Mouse (Mus musculus) limb, embryonic 10.5 days (tissue): ENCODE results near the gene Ptpn11. TPM values are rescaled to one million over a fixed set of nuclear protein-coding genes. Genes with fewer than 3 reads are reported as not detected.
A peak's percentile ranks its signal among the peaks of the same experiment; 100 is the strongest.
"Not testable (repeated sequence)": the region's sequence is repeated elsewhere in the genome, so short reads cannot be mapped to it uniquely, and the experiment has no call there.

Source experiments
- DNase-seq: peaks from one replicate; pipeline ENCODE4 v3.0.0-alpha.2; 2017; ENCODE audit warnings: low spot score
- H3K27ac ChIP-seq: fragments of 300-500 bp; sonication (generic); 2 replicates; pipeline ENCODE4 v1.5.1; 2016; ENCODE audit warnings: mild to moderate bottlenecking
- H3K27me3 ChIP-seq: fragments of 300-500 bp; sonication (generic); 2 replicates; pipeline ENCODE4 v1.6.1; 2016; ENCODE audit warnings: low read depth, mild to moderate bottlenecking; ENCODE audit not compliant: poor library complexity, severe bottlenecking
- H3K36me3 ChIP-seq: fragments of 300-500 bp; sonication (generic); 2 replicates; pipeline ENCODE4 v1.6.1; 2016; ENCODE audit warnings: mild to moderate bottlenecking, moderate library complexity
- H3K4me1 ChIP-seq: fragments of 300-500 bp; sonication (generic); 2 replicates; pipeline ENCODE4 v1.6.1; 2016
- H3K4me3 ChIP-seq: fragments of 300-500 bp; sonication (generic); 2 replicates; pipeline ENCODE4 v1.5.1; 2016; ENCODE audit warnings: mild to moderate bottlenecking, moderate library complexity
- H3K9me3 ChIP-seq: fragments of 300-500 bp; sonication (generic); replicated peaks from 2 replicates; pipeline ENCODE4 v1.6.1; 2016; ENCODE audit warnings: mild to moderate bottlenecking
- WGBS: fragments of 180-500 bp; shearing (Covaris S2); methylation state at CpG from one replicate; pipeline ENCODE4 v1.1.7; 2016; 5-methylcytosine and 5-hydroxymethylcytosine counted together
- polyA plus RNA-seq: library from polyadenylated mRNA; unstranded; fragments of >200 nt; fragmentation: Nextera tagmentation; extraction: Ambion mirVana; gene quantifications from 2 replicates; pipeline ENCODE4 v1.2.1, GENCODE M21; 2016

Gene Ptpn11
- polyA plus RNA-seq: 23.6 and 24.9 TPM in 2 replicates

DNA sequence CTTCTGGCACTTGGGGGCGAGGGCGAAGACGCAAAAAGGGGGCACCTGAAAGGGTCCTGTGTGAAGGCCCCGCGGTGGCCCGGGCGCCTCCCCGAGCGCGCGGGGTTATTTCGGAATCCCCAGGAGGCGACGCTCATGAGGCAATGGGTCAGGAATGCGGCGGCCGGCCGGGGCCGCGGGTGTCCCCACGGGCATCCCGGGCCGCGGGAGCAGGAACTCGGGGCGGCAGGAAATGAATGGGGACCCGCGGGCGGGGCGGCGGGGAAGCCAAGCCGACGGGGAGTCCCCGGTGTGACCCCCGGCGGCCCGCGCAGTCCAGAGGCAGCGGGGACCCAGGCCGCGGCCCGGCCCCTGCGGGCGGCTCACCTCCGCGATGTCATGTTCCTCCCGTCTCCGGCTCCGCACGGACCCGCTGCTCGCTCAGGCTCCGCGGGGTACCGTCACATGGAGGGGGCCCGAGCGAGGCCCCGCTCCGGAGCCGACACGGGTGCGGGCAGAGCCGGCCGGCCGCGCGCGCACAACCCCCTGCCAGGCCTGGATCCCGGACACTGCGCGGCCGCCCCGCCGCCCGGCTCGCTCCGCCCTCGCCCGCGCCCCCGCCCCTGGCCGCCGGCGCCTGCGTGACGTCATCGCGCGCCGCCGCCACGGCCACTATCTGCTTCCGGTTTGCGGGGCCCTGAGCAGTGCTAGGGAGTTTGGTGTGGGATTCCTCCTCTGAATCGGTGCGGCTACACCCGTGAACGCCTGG lies at the start of gene Ptpn11:
Gene Ptpn11, minus strand, starts transcription at position 562 of the 748 bp plus-strand sequence.
- peaks cover 11% of the 10 kb centered on the region; the same call in 1 of the 2 replicates for H3K36me3 ChIP-seq
- H3K9me3 ChIP-seq: no peaks in the 10 kb centered on the region
- DNase-seq: peak; percentile 91
- H3K4me1 ChIP-seq: peaks cover 27% of the 10 kb centered on the region
- peak within 1 kb of the TSS; percentile 94 for H3K27ac ChIP-seq
- H3K27me3 ChIP-seq: no peaks in the 10 kb centered on the region
- under 1% methylated on average over 98 of the region's 98 CpGs for WGBS
- H3K4me3 ChIP-seq: peak within 1 kb of the TSS; percentile 93

DNA sequence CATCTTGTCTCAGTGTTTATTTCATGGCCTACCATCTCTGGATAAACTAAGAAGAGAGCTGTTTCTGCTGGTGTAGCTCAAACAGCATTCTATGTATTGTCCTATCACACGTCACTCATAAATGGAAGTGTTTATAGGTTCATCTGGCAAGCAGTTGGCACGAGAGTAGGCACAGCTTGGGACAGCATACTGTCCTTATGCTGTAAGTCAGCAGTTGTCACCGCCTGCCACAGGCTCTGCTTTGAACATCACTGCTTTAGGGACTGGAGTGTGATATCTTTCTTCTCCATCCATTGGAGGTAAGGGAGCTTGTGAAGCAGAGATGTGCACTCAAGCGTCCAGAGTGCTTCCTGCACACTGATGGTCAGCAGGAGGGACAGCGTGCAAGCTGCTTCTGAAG lies 48.6 kb upstream of the Ptpn11 start:
- no peak overlapping the region for H3K4me3 ChIP-seq
- H3K36me3 ChIP-seq: peaks cover 4% of the 10 kb centered on the region; the same call in 1 of the 2 replicates
- H3K27me3 ChIP-seq: no peaks in the 10 kb centered on the region
- 86% methylated on average over 5 of the region's 5 CpGs for WGBS
- H3K27ac ChIP-seq: no peak overlapping the region
- no peaks in the 10 kb centered on the region for H3K9me3 ChIP-seq
- H3K4me1 ChIP-seq: no peaks in the 10 kb centered on the region
- no peak for DNase-seq

DNA sequence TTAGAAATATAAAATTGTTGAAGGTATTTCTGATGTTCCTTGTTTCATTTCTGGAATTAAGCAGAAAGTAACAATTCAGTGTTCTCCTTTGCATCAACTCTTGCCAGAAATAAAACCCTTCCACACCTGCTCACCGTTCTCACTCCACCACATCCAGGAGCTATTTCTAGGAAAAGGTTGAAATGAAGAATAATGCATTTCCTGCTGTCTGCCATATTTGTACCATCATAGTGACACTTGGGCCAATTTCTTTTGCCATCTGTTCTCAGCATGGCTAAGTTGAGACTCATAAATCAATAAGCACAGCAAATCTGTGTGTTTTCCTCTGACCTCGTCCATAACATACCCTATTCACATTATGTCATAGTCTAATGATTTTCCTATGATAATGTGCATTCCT lies 47.0 kb upstream of the Ptpn11 start:
- H3K9me3 ChIP-seq: no peaks in the 10 kb centered on the region
- no peaks in the 10 kb centered on the region for H3K27me3 ChIP-seq
- 88% methylated on average over 2 of the region's 2 CpGs for WGBS
- H3K36me3 ChIP-seq: peaks cover 6% of the 10 kb centered on the region; the same call in 1 of the 2 replicates
- DNase-seq: no peak
- H3K27ac ChIP-seq: no peak overlapping the region
- H3K4me3 ChIP-seq: no peak overlapping the region
- H3K4me1 ChIP-seq: no peaks in the 10 kb centered on the region

DNA sequence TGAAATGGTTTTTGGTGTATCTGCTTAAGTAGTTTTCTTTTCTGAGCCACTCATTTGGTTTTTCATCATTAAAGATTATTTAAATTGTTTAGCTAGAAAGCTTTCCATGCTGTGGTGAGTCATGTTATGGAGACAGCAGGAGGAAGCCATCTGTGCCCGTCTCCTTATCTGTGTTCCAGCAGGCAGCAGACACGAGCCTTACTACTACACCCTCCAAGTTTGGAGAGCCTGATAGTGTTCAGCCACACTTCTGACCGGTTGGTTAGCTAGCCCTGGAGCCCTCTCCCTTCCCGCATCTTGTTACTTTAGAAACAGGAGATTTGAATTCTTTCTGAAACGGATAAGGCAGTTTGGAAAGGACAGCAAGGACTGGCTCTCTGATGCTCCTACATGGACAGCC lies 45.0 kb upstream of the Ptpn11 start:
- Histone ChIP-seq H3K4me3 (no peak overlapping the region), H3K27ac (no peak overlapping the region)
- WGBS: 81% methylated on average over 5 of the region's 5 CpGs

DNA sequence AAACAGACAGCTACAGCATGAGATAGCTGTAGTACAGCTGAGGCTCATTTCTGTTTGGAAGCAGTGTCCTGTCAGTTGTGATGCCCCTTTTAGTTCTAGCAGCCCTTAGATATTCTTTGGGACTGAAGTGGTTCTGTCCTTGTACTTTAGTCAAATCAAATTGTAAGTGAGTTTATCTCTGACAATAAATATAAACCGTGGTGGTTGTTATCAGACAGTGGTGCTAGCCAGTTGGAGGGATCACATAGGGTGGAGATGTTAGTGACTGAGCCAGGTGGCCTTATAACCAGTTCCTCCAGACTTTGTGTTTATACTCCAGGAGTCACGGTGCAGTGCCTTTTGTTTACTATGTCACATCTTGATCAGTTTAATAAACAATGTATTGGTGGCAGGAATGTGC lies 42.5 kb upstream of the Ptpn11 start:
- WGBS: 97% methylated on average over 2 of the region's 2 CpGs

More for the DNA sequence above, 45.0 kb upstream of the Ptpn11 start:
- Histone ChIP-seq H3K27me3 (no peaks in the 10 kb centered on the region), H3K9me3 (no peaks in the 10 kb centered on the region), H3K36me3 (peaks cover 9% of the 10 kb centered on the region; the same call in 1 of the 2 replicates), H3K4me1 (no peaks in the 10 kb centered on the region)
- DNase-seq: no peak

DNA sequence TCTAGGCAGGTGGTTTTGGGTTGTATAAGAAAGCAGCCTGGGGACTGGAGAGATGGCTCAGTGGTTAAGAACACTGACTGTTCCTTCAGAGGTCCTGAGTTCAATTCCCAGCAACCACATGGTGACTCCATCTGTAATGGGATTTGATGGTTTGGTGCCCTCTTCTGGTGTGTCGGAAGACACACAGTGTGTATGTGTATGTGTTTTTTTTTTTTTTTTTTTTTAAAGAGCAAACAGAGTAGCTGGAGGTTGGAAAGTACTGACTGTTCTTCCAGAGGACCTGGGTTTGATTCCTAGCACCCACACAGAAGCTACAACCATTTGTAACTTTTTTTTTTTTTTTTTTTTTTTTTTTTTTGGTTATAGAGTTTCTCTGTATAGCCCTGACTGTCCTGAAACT lies 41.6 kb upstream of the Ptpn11 start:
- peaks cover 9% of the 10 kb centered on the region; the same call in 1 of the 2 replicates for H3K36me3 ChIP-seq
- no peak overlapping the region for H3K27ac ChIP-seq
- 97% methylated on average over 1 of the region's 1 CpGs for WGBS
- H3K9me3 ChIP-seq: no peaks in the 10 kb centered on the region
- DNase-seq: no peak
- no peaks in the 10 kb centered on the region for H3K4me1 ChIP-seq
- H3K4me3 ChIP-seq: no peak overlapping the region
- H3K27me3 ChIP-seq: no peaks in the 10 kb centered on the region

More for the DNA sequence above, 42.5 kb upstream of the Ptpn11 start:
- H3K27me3 ChIP-seq: no peaks in the 10 kb centered on the region
- no peaks in the 10 kb centered on the region for H3K9me3 ChIP-seq
- H3K36me3 ChIP-seq: peaks cover 9% of the 10 kb centered on the region; the same call in 1 of the 2 replicates
- H3K4me3 ChIP-seq: no peak overlapping the region
- H3K4me1 ChIP-seq: no peaks in the 10 kb centered on the region
- no peak overlapping the region for H3K27ac ChIP-seq
- DNase-seq: no peak

DNA sequence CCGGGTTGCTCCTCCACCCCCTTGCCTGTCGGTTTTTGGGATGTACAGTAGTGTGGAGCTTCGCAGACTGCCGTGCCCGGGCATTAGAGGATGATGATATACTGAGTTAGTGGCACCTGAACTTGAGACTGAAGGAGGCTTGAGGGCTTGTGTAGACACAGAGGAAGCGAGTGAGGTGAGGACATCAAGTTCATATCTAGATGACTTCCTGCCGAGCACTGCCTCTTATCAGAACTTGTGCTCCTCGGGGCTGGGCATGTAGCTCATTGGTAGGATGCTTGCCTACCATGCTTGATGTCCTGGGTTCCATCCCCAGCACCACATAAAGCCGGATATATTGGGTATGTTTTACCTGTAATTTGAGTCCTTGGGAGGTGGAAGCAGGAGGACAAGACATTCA lies 39.6 kb upstream of the Ptpn11 start:
- Histone ChIP-seq H3K4me1 (no peaks in the 10 kb centered on the region), H3K36me3 (peaks cover 9% of the 10 kb centered on the region; the same call in 1 of the 2 replicates), H3K27ac (no peak overlapping the region), H3K9me3 (no peaks in the 10 kb centered on the region), H3K4me3 (no peak overlapping the region), H3K27me3 (no peaks in the 10 kb centered on the region)
- WGBS: 88% methylated on average over 9 of the region's 9 CpGs
- DNase-seq: no peak

DNA sequence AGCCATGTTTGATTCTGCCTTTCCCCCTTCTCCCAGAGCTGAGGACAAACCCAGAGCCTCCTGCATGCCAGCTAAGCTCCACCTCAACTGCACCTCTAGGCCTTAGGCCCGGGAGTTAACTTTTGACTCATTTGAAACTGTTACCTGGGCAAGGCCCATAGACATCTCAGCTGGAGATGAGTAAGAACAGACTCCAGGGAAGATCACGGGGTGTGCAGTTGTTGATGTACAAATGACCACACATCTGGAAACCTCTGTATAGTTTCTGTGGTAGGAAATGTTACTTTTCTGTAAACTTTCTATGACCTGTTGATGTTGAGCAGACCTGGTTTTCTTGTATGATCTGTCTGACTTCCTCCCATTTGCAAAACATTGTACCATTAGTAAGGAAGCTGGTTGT lies 38.0 kb upstream of the Ptpn11 start:
- 93% methylated on average over 2 of the region's 2 CpGs for WGBS
- no peaks in the 10 kb centered on the region for H3K9me3 ChIP-seq
- DNase-seq: no peak
- H3K27ac ChIP-seq: no peak overlapping the region
- H3K36me3 ChIP-seq: peaks cover 3% of the 10 kb centered on the region; the same call in 1 of the 2 replicates
- no peaks in the 10 kb centered on the region for H3K4me1 ChIP-seq
- no peaks in the 10 kb centered on the region for H3K27me3 ChIP-seq
- H3K4me3 ChIP-seq: no peak overlapping the region

DNA sequence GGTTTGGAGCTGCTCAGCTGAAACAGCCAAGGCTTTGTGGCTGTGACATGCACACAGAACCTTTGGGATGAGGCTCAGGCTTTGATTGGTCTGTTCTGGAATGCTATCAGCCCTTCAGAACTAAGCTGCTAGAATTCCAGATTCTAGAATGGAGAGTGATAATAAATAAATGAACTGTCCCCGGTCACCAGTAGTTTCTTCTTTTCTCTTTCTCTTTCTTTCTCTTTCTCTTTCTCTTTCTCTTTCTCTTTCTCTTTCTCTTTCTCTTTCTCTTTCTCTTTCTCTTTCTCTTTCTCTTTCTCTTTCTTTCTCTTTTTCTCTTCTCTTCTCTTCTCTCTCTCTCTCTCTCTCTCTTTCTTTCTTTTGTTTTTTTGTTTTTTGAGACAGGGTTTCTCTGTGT lies 36.1 kb upstream of the Ptpn11 start:
- H3K4me3 ChIP-seq, DNase-seq, H3K4me1 ChIP-seq, H3K27me3 ChIP-seq, H3K27ac ChIP-seq, H3K9me3 ChIP-seq, H3K36me3 ChIP-seq: not testable (repeated sequence)
- 90% methylated on average over 1 of the region's 1 CpGs for WGBS

DNA sequence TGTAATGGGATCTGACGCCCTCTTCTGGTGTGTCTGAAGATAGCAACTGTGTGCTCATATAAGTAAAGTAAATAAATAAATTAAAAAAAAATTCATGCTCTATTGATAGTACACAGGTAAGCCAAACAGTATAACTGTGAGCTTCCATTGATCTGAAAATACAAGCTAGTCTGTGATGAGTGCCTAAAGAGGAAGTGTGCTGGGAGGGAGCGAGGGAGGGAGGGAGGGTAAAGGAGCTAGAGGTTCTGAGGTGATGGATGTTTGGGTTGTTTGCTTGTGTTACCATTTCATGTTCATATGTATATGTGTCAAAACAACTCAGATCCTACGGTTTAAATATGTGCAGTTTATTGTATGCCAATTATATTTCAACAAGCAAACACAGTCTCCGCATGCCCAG lies 35.6 kb upstream of the Ptpn11 start:
- Histone ChIP-seq H3K36me3 (no peaks in the 10 kb centered on the region), H3K27me3 (no peaks in the 10 kb centered on the region), H3K4me1 (no peaks in the 10 kb centered on the region), H3K27ac (no peak overlapping the region), H3K4me3 (no peak overlapping the region), H3K9me3 (no peaks in the 10 kb centered on the region)
- no peak for DNase-seq
- WGBS: 82% methylated on average over 4 of the region's 4 CpGs

DNA sequence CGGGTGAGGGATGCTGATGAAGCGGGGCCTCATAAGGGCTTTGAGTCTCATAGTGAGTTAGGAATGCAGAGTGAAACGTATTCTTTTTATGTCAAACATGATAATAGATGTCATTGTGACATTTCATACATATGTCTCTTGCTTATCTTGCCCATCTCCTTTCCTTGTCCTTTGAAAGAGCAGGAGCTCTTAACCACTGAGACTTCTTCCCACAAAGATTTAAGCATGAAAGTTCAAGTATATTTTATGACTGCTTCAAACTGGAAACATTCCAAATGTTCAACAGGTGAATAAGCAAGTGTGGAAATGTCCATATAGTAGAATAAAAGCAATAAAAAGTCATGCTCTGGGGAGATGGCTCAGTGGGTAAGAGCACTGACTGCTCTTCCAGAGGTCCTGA lies 35.2 kb upstream of the Ptpn11 start:
- 86% methylated on average over 3 of the region's 3 CpGs for WGBS
- Histone ChIP-seq H3K27me3 (no peaks in the 10 kb centered on the region), H3K9me3 (no peaks in the 10 kb centered on the region), H3K4me1 (peaks cover 3% of the 10 kb centered on the region), H3K4me3 (no peak overlapping the region), H3K27ac (no peak overlapping the region), H3K36me3 (no peaks in the 10 kb centered on the region)
- DNase-seq: no peak

DNA sequence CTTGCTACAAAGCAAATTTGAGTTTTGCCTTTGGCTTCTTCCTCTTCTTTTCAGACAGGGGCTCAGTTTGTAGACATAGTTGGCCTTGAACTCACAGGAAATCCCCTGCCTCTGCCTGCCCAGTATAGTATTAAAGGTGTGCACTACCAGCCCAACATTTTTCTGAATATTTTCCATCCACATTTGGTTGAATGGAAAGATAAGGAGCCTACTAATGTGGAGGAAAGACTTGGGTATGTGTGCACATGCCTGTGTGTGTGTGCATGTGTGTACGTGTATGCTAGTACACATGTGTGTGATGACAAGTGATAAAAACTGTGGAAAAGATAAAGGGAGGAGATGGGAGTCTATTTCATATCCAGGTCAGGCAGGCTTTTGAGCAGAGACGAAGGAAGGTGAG lies 34.7 kb upstream of the Ptpn11 start:
- Histone ChIP-seq H3K9me3 (no peaks in the 10 kb centered on the region), H3K27ac (no peak overlapping the region), H3K27me3 (no peaks in the 10 kb centered on the region), H3K4me3 (no peak overlapping the region), H3K36me3 (no peaks in the 10 kb centered on the region), H3K4me1 (peaks cover 9% of the 10 kb centered on the region)
- no peak for DNase-seq
- WGBS: 95% methylated on average over 2 of the region's 2 CpGs

DNA sequence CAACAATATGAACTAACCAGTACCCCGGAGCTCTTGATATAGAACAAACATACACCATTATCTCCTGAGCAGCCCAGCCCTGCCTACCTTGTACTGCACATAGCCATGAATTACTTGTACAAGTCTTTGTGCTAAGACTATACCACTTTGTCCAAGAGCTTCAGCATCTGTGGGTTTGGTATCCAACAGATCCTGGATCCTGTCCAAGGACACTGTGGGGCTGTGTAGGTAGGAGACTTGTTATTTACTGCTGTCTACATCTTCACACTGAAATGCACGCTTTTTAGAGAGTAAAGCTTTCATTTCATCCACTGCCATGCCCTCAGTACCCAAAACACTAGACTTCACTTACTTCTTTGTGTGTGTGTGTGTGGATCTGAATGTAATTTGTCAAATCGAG lies 33.7 kb upstream of the Ptpn11 start:
- Histone ChIP-seq H3K9me3 (no peaks in the 10 kb centered on the region), H3K27ac (no peak overlapping the region), H3K36me3 (no peaks in the 10 kb centered on the region), H3K4me3 (no peak overlapping the region), H3K27me3 (no peaks in the 10 kb centered on the region), H3K4me1 (peaks cover 13% of the 10 kb centered on the region)
- DNase-seq: no peak
- 88% methylated on average over 3 of the region's 3 CpGs for WGBS
